Mouse (Mus musculus) midbrain, embryonic 16.5 days (tissue): ENCODE measurements around the gene Bnc1. TPM values are rescaled to one million over a fixed set of nuclear protein-coding genes. Genes with fewer than 3 reads are reported as not detected.

Experiments used
- ATAC-seq: fragments of 200-750 bp; cut with Nextera tagmentation; 2 replicates; pipeline ENCODE4 v1.8.0; 2017; ENCODE audit warnings: moderate TSS enrichment
- H3K27ac ChIP-seq: fragments of 300-500 bp; sonication (generic); 2 replicates; pipeline ENCODE4 v1.5.1; 2014; ENCODE audit warnings: mild to moderate bottlenecking, low read length, mixed read lengths
- H3K27me3 ChIP-seq: fragments of 300-500 bp; sonication (generic); 2 replicates; pipeline ENCODE4 v1.6.1; 2014; ENCODE audit warnings: low read depth, low read length, mixed read lengths; ENCODE audit not compliant: control insufficient read depth, insufficient read depth
- H3K36me3 ChIP-seq: fragments of 300-500 bp; sonication (generic); 2 replicates; pipeline ENCODE4 v1.6.1; 2014; ENCODE audit warnings: mild to moderate bottlenecking, low read length, moderate library complexity, mixed read lengths; ENCODE audit not compliant: control insufficient read depth, insufficient read depth
- H3K4me1 ChIP-seq: fragments of 300-500 bp; sonication (generic); 2 replicates; pipeline ENCODE4 v1.6.1; 2014; ENCODE audit warnings: mild to moderate bottlenecking, low read length, mixed read lengths; ENCODE audit not compliant: control insufficient read depth, insufficient read depth
- H3K4me2 ChIP-seq: fragments of 300-500 bp; sonication (generic); 2 replicates; pipeline ENCODE4 v1.6.1; 2014; ENCODE audit warnings: mild to moderate bottlenecking, low read length, mixed read lengths
- H3K4me3 ChIP-seq: fragments of 300-500 bp; sonication (generic); 2 replicates; pipeline ENCODE4 v1.5.1; 2014; ENCODE audit warnings: low read depth, mild to moderate bottlenecking, low read length, moderate library complexity, mixed read lengths
- H3K9ac ChIP-seq: fragments of 300-500 bp; sonication (generic); 2 replicates; pipeline ENCODE4 v1.6.1; 2014; ENCODE audit warnings: low read depth, low read length, mixed read lengths
- H3K9me3 ChIP-seq: fragments of 300-500 bp; sonication (generic); replicated peaks from 2 replicates; pipeline ENCODE4 v1.6.1; 2014; ENCODE audit warnings: mild to moderate bottlenecking, low read length, mixed read lengths; ENCODE audit not compliant: control insufficient read depth, poor library complexity, severe bottlenecking
- WGBS: fragments of 180-500 bp; shearing (Covaris S2); extraction: QIAGEN DNeasy Blood & Tissue Kit; methylation state at CpG from one replicate; pipeline ENCODE4 v1.1.7; 2014; 5-methylcytosine and 5-hydroxymethylcytosine counted together
- polyA plus RNA-seq: library from polyadenylated mRNA; unstranded; fragments of >200 nt; fragmentation: Nextera tagmentation; extraction: Ambion mirVana; gene quantifications from 2 replicates; pipeline ENCODE4 v1.2.1, GENCODE M21; 2015

Bnc1 gene
- 0.04 and 0.10 TPM in 2 replicates for polyA plus RNA-seq

DNA sequence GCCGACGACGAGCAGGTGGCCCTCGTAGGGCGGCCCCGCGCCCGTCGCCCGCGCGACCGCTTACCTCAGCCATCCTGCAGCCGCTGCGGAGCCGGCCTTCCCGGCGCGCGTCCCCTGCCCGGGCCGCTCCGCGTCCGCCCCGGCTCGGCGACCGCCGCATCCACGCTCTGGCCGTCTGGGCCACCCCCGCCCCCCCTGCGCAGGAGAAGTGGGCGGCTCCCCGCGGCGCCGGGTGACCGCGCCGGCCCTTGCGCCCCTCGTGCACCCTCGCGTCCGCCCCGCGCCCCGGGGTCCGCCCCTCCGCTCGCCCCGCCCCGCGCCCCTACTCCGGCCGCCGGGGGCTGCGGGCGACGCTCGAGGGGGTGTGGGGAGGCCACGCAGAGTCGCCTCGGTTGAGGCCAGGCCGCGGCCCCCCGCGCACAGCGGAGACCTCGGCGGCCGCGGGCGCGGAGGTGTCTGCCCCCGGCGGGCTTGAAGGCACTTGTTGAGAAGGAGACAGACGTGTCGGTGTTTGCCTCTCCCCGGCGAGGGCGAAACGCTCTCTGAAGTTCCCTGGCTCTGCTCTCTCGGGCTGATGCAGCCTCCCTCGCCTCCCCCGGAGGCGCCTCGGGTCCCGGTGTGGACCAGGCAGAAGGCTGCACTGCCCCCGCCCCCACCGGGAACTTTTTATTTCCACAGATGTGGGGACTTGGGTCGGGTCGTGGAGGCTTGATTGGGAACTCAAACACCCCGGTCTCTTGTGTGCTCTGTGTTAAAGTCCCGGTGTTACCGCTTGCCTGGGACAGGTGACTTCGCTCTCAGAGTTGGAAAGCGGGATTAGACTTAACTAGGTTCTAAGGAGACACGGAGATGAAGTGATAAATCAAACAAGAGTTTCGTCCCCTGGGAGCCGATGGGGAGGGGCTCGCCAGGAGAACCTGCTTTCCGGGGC, at the start of gene Bnc1:
Bnc1 (minus strand) TSS at position 162 of the 931 bp plus-strand sequence.
- no peaks in the 10 kb centered on the region for H3K36me3 ChIP-seq
- peaks cover 7% of the 10 kb centered on the region for H3K4me1 ChIP-seq
- peak; percentile 67 for ATAC-seq
- no peaks in the 10 kb centered on the region for H3K9me3 ChIP-seq
- no peak within 1 kb of the TSS for H3K27ac ChIP-seq
- peaks cover 42% of the 10 kb centered on the region for H3K27me3 ChIP-seq
- H3K4me3 ChIP-seq = peak within 1 kb of the TSS; percentile 50
- WGBS = under 1% methylated on average over 95 of the region's 105 CpGs
- peak within 1 kb of the TSS; percentile 87 for H3K4me2 ChIP-seq
- H3K9ac ChIP-seq = peak within 1 kb of the TSS; percentile 56

GRCm38 (mm10) chr7:82033347-82033746, 41.3 kb upstream of the Bnc1 start:
- no peak overlapping the region for H3K27ac ChIP-seq
- no peak overlapping the region for H3K4me3 ChIP-seq
- no peaks in the 10 kb centered on the region for H3K4me1 ChIP-seq
- no peaks in the 10 kb centered on the region for H3K36me3 ChIP-seq
- no peak overlapping the region for H3K9ac ChIP-seq
- WGBS = 85% methylated on average over 1 of the region's 1 CpGs
- no peaks in the 10 kb centered on the region for H3K27me3 ChIP-seq
- H3K9me3 ChIP-seq = no peaks in the 10 kb centered on the region
- no peak overlapping the region for H3K4me2 ChIP-seq
- ATAC-seq = no peak

- no peak overlapping the region for H3K4me2 ChIP-seq
- H3K4me1 ChIP-seq = no peaks in the 10 kb centered on the region
- H3K27me3 ChIP-seq = no peaks in the 10 kb centered on the region
- H3K4me3 ChIP-seq = no peak overlapping the region
- ATAC-seq = no peak
- no peaks in the 10 kb centered on the region for H3K36me3 ChIP-seq
- 72% methylated on average over 9 of the region's 9 CpGs for WGBS
- no peak overlapping the region for H3K9ac ChIP-seq
- no peak overlapping the region for H3K27ac ChIP-seq
- H3K9me3 ChIP-seq = no peaks in the 10 kb centered on the region
These were observed 37.6 kb upstream of the Bnc1 start for GRCm38 (mm10) chr7:82029666-82030065.

DNA sequence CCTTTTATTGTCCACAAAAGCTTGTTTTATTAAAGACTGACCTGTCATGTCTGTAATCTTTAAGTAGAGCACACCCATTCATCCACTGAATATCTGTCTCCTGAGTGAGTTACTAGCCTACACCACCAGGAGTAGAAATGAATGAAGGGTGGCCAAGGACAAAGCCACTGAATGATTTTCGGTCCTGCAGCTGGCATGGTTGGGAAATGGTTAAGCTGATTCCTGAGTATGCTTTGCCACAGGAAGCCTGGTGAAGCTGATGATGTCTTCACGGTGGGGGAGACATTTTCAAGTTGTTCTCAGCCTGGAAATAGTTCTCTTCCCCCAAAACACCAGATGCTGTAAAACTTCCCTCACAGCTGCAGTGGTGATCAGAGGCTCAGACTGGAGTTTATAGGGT, 33.7 kb upstream of the Bnc1 start:
- no peaks in the 10 kb centered on the region for H3K4me1 ChIP-seq
- H3K27ac ChIP-seq = no peak overlapping the region
- H3K9me3 ChIP-seq = no peaks in the 10 kb centered on the region
- no peak overlapping the region for H3K9ac ChIP-seq
- WGBS = 68% methylated on average over 2 of the region's 2 CpGs
- H3K4me3 ChIP-seq = no peak overlapping the region
- no peak for ATAC-seq
- H3K27me3 ChIP-seq = no peaks in the 10 kb centered on the region
- no peaks in the 10 kb centered on the region for H3K36me3 ChIP-seq
- H3K4me2 ChIP-seq = no peak overlapping the region

DNA sequence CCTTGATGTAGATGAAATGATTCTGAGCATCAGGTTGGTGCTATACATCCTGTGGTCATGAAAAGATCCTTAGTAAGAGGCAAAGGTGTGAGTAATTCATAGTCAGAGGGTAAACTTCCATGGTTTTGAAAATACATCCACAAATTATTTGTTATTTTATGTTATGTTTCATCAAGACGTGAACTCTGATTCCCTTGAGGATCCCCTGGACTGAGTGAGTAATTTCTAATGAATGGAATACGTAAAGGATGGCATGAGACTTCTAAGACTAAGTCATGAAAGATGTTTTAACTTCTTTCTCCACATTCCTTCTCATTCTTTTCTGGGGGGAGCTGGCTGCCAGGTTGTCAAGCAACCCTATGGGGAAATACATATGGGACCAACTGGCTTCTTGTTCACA, 31.6 kb upstream of the Bnc1 start:
- Histone ChIP-seq H3K27ac (no peak overlapping the region), H3K27me3 (no peaks in the 10 kb centered on the region), H3K9me3 (no peaks in the 10 kb centered on the region), H3K4me2 (no peak overlapping the region), H3K36me3 (no peaks in the 10 kb centered on the region), H3K9ac (no peak overlapping the region), H3K4me3 (no peak overlapping the region), H3K4me1 (no peaks in the 10 kb centered on the region)
- no peak for ATAC-seq
- 87% methylated on average over 2 of the region's 2 CpGs for WGBS

- 94% methylated on average over 1 of the region's 1 CpGs for WGBS
- no peak for ATAC-seq
- H3K27ac ChIP-seq = no peak overlapping the region
- no peak overlapping the region for H3K9ac ChIP-seq
- no peak overlapping the region for H3K4me3 ChIP-seq
- H3K27me3 ChIP-seq = no peaks in the 10 kb centered on the region
- 0 out of 2 replicates have a peak, but pooled peaks cover under 1% of the 10 kb centered on the region for H3K4me1 ChIP-seq
- no peaks in the 10 kb centered on the region for H3K9me3 ChIP-seq
- H3K4me2 ChIP-seq = no peak overlapping the region
- no peaks in the 10 kb centered on the region for H3K36me3 ChIP-seq
These were observed 30.3 kb upstream of the Bnc1 start for GRCm38 (mm10) chr7:82022404-82022803.

DNA sequence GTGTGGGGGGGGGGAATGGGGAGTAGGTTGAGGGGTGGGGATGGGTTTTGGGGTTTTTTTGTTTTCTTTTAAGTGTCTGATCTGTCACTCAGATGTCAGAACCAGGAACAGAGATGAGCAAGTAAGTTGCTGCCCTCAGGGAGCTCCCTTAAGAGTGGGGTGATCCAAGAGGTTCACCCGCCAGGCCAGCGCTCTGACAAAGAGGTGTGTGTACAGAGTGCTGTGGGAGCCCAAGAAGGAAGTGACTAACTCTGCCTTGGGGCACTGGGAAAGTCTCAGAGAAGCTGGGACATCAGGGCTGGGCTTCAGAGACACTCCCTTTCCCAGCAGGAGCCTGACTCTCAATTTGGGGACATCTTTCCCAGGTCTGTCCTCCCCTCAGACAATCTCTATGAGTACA, 25.9 kb upstream of the Bnc1 start:
- ATAC-seq = no peak
- no peak overlapping the region for H3K9ac ChIP-seq
- no peaks in the 10 kb centered on the region for H3K27me3 ChIP-seq
- no peak overlapping the region for H3K4me2 ChIP-seq
- H3K4me1 ChIP-seq = 0 out of 2 replicates have a peak, but pooled peaks cover 2% of the 10 kb centered on the region
- 93% methylated on average over 2 of the region's 2 CpGs for WGBS
- H3K27ac ChIP-seq = no peak overlapping the region
- H3K4me3 ChIP-seq = no peak overlapping the region
- H3K9me3 ChIP-seq = no peaks in the 10 kb centered on the region
- no peaks in the 10 kb centered on the region for H3K36me3 ChIP-seq

DNA sequence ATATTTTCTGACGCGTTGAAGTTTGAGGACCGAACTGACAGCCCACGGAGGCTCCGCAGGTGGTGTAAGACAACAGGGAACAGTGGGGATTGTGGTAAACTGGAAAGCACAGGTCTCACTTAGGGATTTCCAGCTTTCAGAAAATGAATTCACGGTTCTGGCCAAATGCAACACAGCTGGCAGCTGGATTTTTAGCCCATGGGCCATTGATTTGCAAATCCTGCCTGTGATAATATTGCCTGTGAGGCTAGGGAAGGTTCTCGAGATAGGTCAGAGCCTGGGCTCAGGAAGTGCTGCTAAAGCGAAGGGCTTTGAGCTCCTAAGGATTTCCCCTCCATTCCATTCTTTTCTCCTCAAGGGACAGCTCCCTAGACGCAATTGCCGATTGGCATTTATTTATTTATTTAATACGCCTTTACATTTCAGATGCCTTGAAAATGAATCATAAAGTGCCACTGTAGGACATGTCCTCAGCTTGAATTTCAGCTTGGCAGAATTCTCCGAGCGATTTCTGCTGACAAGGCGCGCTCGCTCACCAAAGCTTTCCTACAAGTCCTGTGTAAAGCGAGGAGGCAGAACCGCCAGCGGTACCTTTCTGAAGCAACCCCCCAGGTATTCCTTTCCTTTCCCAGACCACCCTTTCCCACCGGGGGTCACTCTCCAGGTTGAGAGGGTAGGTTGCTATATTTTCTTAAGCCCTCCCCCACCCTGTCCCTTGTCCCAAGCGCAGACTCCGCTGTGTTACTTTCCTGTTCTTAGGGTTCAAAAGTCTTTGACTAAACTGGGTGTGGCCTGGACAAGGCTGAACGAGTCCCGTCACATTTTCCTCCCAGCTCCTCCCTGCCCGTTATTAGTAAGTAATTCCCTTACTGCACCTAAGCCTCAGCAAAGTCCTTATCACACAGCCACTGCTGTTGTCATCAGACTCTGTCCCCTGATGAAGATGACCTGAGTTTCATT, 24.9 kb upstream of the Bnc1 start:
- H3K9ac ChIP-seq = no peak overlapping the region
- no peak overlapping the region for H3K27ac ChIP-seq
- no peak overlapping the region; the same call in 1 of the 2 replicates for H3K4me3 ChIP-seq
- peak overlapping the region; percentile 35 for H3K4me2 ChIP-seq
- H3K9me3 ChIP-seq = no peaks in the 10 kb centered on the region
- no peaks in the 10 kb centered on the region for H3K27me3 ChIP-seq
- no peaks in the 10 kb centered on the region for H3K36me3 ChIP-seq
- H3K4me1 ChIP-seq = 0 out of 2 replicates have a peak, but pooled peaks cover 2% of the 10 kb centered on the region
- no peak for ATAC-seq
- 5% methylated on average over 25 of the region's 25 CpGs for WGBS
